Mouse (Mus musculus) myocyte (in vitro differentiated cells): ENCODE measurements around the gene Mipep.

Experiments
- E2F4 ChIP-seq: IDR thresholded peaks from one replicate; pipeline ENCODE4 v1.6.1; 2011; ENCODE audit warnings: mild to moderate bottlenecking, control low read depth, moderate library complexity; ENCODE audit not compliant: insufficient read depth
- MAX ChIP-seq: IDR thresholded peaks from one replicate; pipeline ENCODE4 v1.6.1; 2011; ENCODE audit warnings: low read depth, mild to moderate bottlenecking, control low read depth
- POLR2A ChIP-seq: IDR thresholded peaks from one replicate; pipeline ENCODE4 v1.6.1; 2011; ENCODE audit warnings: low read depth, mild to moderate bottlenecking, control low read depth, moderate library complexity; ENCODE audit not compliant: insufficient read length
- POLR2AphosphoS2 ChIP-seq: IDR thresholded peaks from one replicate; pipeline ENCODE4 v1.6.1; 2011; ENCODE audit warnings: low read depth, control low read depth; ENCODE audit not compliant: insufficient read length
- SRF ChIP-seq: IDR thresholded peaks from one replicate; pipeline ENCODE4 v1.6.1; 2011; ENCODE audit warnings: low read depth; ENCODE audit not compliant: control insufficient read depth, insufficient read length
- USF1 ChIP-seq: IDR thresholded peaks from one replicate; pipeline ENCODE4 v1.6.1; 2011; ENCODE audit warnings: low read depth, mild to moderate bottlenecking, control low read depth, moderate library complexity

- TF ChIP-seq SRF, result no peak
- no peak for TF ChIP-seq POLR2AphosphoS2
- no peak for TF ChIP-seq POLR2A
- TF ChIP-seq MAX, result no peak
- TF ChIP-seq USF1, result no peak
- no peak for TF ChIP-seq E2F4
These were observed 109.5 kb downstream of the Mipep start for GRCm38 (mm10) chr14:60893882-60894281.
